Mouse (Mus musculus) lung, adult 2 months (tissue): Measurements from ENCODE around the gene Gm21616. TPM values are rescaled to one million over a fixed set of nuclear protein-coding genes. Genes with fewer than 3 reads are reported as not detected.
"Not testable (repeated sequence)": the region's sequence is repeated elsewhere in the genome, so short reads cannot be mapped to it uniquely, and the experiment has no call there.

Experiments
- DNase-seq: peaks from one replicate; pipeline ENCODE4 v3.0.0; 2022
- H3K4me1 ChIP-seq: fragments of 200-500 bp; 2 replicates; pipeline ENCODE4 v1.6.1; 2011; ENCODE audit warnings: low read length; ENCODE audit not compliant: control insufficient read depth, insufficient read depth
- H3K4me3 ChIP-seq: fragments of 200-500 bp; replicated peaks from 2 replicates; pipeline ENCODE3; 2011; ENCODE audit warnings: low read depth, mild to moderate bottlenecking, control low read depth, low read length; ENCODE audit errors: extremely low read depth
- WGBS: fragments of 180-500 bp; shearing (Covaris S2); methylation state at CpG from one replicate; pipeline ENCODE4 v1.1.7; 2018; 5-methylcytosine and 5-hydroxymethylcytosine counted together
- polyA plus RNA-seq: library from polyadenylated mRNA; depleted of rRNA; stranded (reverse); fragments of >200 nt; gene quantifications from 2 replicates; pipeline ENCODE4 v1.2.3, GENCODE M21; 2012; rRNA removed

Gene Gm21616
- not detected in 2 replicates for polyA plus RNA-seq

- not testable (repeated sequence) for DNase-seq, H3K4me1 ChIP-seq, H3K4me3 ChIP-seq
- WGBS = no CpG with 5 or more reads among the region's 4 CpGs
Observed at GRCm38 (mm10) chrX:125435242-125435641, at the start of gene Gm21616. Gm21616 (plus strand) TSS chrX:125435542.
